Mouse (Mus musculus) stomach, embryonic 14.5 days (tissue): ENCODE data around the gene Ecel1. TPM values are rescaled to one million over a fixed set of nuclear protein-coding genes. Genes with fewer than 3 reads are reported as not detected.

Source experiments
- ATAC-seq: fragments of 200-750 bp; cut with Nextera tagmentation; 2 replicates; pipeline ENCODE4 v1.8.0; 2017; ENCODE audit warnings: low read depth, moderate TSS enrichment; ENCODE audit not compliant: insufficient number of reproducible peaks, insufficient read depth, low FRiP score
- H3K27ac ChIP-seq: fragments of 300-500 bp; sonication (generic); 2 replicates; pipeline ENCODE4 v1.5.1; 2014; ENCODE audit warnings: mild to moderate bottlenecking, low read length, moderate library complexity, mixed read lengths
- H3K27me3 ChIP-seq: fragments of 300-500 bp; sonication (generic); 2 replicates; pipeline ENCODE4 v1.6.1; 2014; ENCODE audit warnings: low read length, control low read depth, mixed read lengths; ENCODE audit not compliant: control insufficient read depth, insufficient read depth
- H3K36me3 ChIP-seq: fragments of 300-500 bp; sonication (generic); 2 replicates; pipeline ENCODE4 v1.6.1; 2014; ENCODE audit warnings: mild to moderate bottlenecking, control low read depth, low read length, moderate library complexity, mixed read lengths; ENCODE audit not compliant: control insufficient read depth, insufficient read depth
- H3K4me1 ChIP-seq: fragments of 300-500 bp; sonication (generic); 2 replicates; pipeline ENCODE4 v1.6.1; 2014; ENCODE audit warnings: low read length, control low read depth, mixed read lengths; ENCODE audit not compliant: control insufficient read depth, insufficient read depth
- H3K4me2 ChIP-seq: fragments of 300-500 bp; sonication (generic); replicated peaks from 2 replicates; pipeline ENCODE4 v1.6.1; 2014; ENCODE audit warnings: low read depth, low read length, control low read depth
- H3K4me3 ChIP-seq: fragments of 300-500 bp; sonication (generic); 2 replicates; pipeline ENCODE4 v1.5.1; 2014; ENCODE audit warnings: low read depth, low read length, control low read depth
- H3K9ac ChIP-seq: fragments of 300-500 bp; sonication (generic); replicated peaks from 2 replicates; pipeline ENCODE4 v1.6.1; 2014; ENCODE audit warnings: low read depth, mild to moderate bottlenecking, control low read depth, low read length, moderate library complexity, mixed read lengths
- H3K9me3 ChIP-seq: fragments of 300-500 bp; sonication (generic); 2 replicates; pipeline ENCODE4 v1.6.1; 2016; ENCODE audit warnings: low read depth, low read length, control low read depth; ENCODE audit not compliant: control insufficient read depth
- WGBS: fragments of 180-500 bp; shearing (Covaris S2); extraction: QIAGEN DNeasy Blood & Tissue Kit; methylation state at CpG from one replicate; pipeline ENCODE4 v1.1.7; 2014; 5-methylcytosine and 5-hydroxymethylcytosine counted together
- polyA plus RNA-seq: library from polyadenylated mRNA; unstranded; fragments of >200 nt; fragmentation: Nextera tagmentation; extraction: Ambion mirVana; gene quantifications from 2 replicates; pipeline ENCODE4 v1.2.1, GENCODE M21; 2014

The Ecel1 gene
- polyA plus RNA-seq, result 7.5 and 8.4 TPM in 2 replicates

DNA sequence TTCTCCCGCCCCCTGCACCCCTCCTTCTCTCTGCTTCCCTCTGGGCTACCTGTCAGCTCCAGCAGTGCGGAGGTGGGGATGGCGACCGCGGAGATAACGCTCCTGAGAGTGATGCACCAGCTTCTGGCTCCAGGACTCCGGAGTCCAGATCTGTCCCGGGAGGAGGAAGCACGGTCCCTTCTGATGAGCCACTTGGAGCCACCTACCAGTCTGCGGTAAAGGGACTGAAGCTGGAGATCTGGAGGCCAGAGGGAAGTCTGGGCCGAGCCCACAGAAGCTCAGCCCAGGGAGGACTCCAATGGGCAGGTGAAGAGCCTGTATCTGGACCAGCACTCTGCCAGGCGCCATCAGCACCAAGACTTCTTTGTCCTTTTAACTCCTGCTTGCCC is at the start of gene Ecel1:
Ecel1 (minus strand) TSS at position 323 of the 389 bp plus-strand sequence.
- H3K27ac ChIP-seq, result no peak within 1 kb of the TSS
- no peak for ATAC-seq
- peaks cover 65% of the 10 kb centered on the region for H3K27me3 ChIP-seq
- H3K4me1 ChIP-seq, result 0 out of 2 replicates have a peak, but pooled peaks cover 4% of the 10 kb centered on the region
- peak within 1 kb of the TSS; percentile 36 for H3K4me3 ChIP-seq
- no peak within 1 kb of the TSS for H3K9ac ChIP-seq
- H3K9me3 ChIP-seq, result no peaks in the 10 kb centered on the region
- 3% methylated on average over 11 of the region's 12 CpGs for WGBS
- H3K36me3 ChIP-seq, result no peaks in the 10 kb centered on the region
- peak within 1 kb of the TSS; percentile 57 for H3K4me2 ChIP-seq

DNA sequence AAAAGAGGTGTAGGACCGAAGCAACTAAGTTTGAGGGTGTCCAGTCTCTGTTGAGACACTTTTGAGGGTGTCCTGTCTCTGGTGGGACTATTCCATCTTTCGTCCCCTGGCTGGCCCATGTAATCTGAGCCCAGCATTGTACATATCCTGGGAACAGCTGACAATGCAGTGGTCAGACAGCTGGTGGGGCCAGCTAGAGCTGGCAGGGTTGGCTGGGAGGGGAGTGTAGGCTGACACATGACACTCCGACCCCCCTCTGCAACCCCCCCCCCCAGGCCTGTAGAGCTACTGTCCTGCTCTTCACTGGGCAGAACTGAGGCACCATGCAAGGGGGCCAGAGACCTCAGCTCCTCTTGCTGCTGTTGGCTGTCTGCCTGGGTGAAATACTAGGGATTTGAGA is 49.2 kb upstream of the Ecel1 start:
- Histone ChIP-seq H3K27ac (no peak overlapping the region), H3K9me3 (no peaks in the 10 kb centered on the region), H3K4me1 (0 out of 2 replicates have a peak, but pooled peaks cover 5% of the 10 kb centered on the region), H3K4me3 (no peak overlapping the region), H3K27me3 (no peaks in the 10 kb centered on the region), H3K36me3 (no peaks in the 10 kb centered on the region), H3K9ac (no peak overlapping the region), H3K4me2 (no peak overlapping the region)
- no peak; the same call in 1 of the 2 replicates for ATAC-seq
- 31% methylated on average over 3 of the region's 3 CpGs for WGBS

DNA sequence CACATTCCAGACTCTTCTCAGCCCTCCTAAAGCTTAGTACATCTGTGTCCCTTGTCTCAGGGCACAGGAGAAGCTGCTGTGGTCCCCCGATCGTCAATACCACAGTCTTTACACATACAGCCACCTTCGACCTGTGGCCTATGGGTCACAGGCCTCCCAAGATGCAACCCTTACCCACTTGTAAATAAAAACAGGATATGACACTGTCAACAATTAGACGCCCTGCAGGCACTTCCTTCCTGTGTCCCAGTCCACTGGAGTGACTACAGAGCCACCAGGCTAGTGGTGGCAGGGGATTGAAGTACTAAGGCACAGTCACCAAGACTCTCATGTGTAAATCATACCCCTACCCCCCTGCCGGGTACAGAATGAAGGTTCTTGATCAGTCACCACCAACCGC is 48.7 kb upstream of the Ecel1 start:
- 49% methylated on average over 6 of the region's 6 CpGs for WGBS
- H3K4me2 ChIP-seq, result no peak overlapping the region

DNA sequence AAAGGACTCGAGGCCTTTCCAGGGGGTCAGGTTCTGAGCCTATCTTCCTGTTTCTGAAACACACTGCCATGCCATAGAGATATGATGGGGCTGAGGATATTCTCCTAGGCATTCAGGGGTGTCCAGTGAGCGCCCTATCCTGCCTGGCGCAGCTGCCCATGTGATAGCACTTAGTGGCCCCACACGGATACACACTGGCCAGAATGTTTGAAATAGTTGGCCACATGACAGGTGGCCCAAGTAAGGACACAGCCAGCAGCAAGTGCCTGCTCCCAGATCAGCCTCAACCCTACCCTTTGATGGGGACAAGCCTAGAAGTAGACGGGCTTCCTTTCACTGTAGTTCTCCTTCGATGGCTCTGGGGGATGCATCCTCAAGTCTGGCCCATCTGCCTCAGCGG is 48.1 kb upstream of the Ecel1 start, which contains the start of gene Chrng:
Chrng (plus strand) TSS at position 193 of the 400 bp plus-strand sequence.
- Histone ChIP-seq H3K4me3 (no peak within 1 kb of the TSS), H3K9ac (no peak within 1 kb of the TSS), H3K27me3 (no peaks in the 10 kb centered on the region), H3K27ac (no peak within 1 kb of the TSS), H3K9me3 (no peaks in the 10 kb centered on the region), H3K4me1 (0 out of 2 replicates have a peak, but pooled peaks cover 5% of the 10 kb centered on the region), H3K4me2 (no peak within 1 kb of the TSS), H3K36me3 (no peaks in the 10 kb centered on the region)
- 89% methylated on average over 7 of the region's 7 CpGs for WGBS
- ATAC-seq, result no peak

More for the DNA sequence above, 48.7 kb upstream of the Ecel1 start:
- no peak overlapping the region for H3K4me3 ChIP-seq
- H3K9me3 ChIP-seq, result no peaks in the 10 kb centered on the region
- H3K9ac ChIP-seq, result no peak overlapping the region
- H3K36me3 ChIP-seq, result no peaks in the 10 kb centered on the region
- H3K27ac ChIP-seq, result no peak overlapping the region
- H3K27me3 ChIP-seq, result no peaks in the 10 kb centered on the region
- 0 out of 2 replicates have a peak, but pooled peaks cover 5% of the 10 kb centered on the region for H3K4me1 ChIP-seq
- ATAC-seq, result no peak

DNA sequence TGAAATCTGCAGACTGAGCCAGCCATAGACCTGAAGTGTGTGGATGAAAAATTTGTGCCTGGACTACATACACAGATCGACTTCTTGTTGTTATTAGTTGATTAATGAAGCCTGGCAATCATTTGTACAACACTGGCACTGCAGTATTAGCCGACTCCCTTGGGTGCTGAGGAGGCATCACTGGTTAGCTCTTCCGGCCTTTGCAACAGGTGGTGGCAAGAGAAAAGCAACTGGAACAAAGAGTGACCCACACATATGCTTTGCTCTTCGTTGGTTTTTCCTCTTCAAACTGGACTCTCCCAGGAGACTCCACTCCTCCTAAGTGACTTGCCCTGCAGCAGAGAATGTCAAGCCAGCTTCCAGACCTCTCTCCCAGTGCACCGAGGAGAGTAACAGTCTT is 47.5 kb upstream of the Ecel1 start:
- 86% methylated on average over 5 of the region's 5 CpGs for WGBS
- Histone ChIP-seq H3K27me3 (no peaks in the 10 kb centered on the region), H3K9me3 (no peaks in the 10 kb centered on the region), H3K4me1 (0 out of 2 replicates have a peak, but pooled peaks cover 5% of the 10 kb centered on the region), H3K4me3 (no peak overlapping the region), H3K4me2 (no peak overlapping the region), H3K27ac (no peak overlapping the region), H3K9ac (no peak overlapping the region), H3K36me3 (no peaks in the 10 kb centered on the region)
- no peak for ATAC-seq

DNA sequence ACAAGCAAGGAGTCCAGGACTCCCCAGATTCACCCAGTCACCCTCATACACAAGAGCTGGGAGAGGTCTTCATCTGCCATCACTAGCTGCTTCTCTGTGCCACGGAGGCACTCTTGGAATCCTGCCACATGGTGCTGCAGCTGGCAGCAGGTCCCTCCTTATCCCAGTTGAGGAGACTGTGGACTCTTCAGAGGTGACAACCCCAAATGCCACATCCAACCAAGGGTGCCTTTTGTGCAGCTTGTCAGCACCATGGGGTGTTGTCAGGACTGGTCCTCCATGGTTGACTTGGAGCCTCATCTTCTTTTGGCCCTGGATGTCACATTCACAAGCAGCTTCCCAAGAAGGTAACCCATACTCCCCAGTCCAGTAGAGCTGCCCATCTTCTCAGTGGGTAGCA is 45.5 kb upstream of the Ecel1 start:
- no peak overlapping the region for H3K9ac ChIP-seq
- 0 out of 2 replicates have a peak, but pooled peaks cover 5% of the 10 kb centered on the region for H3K4me1 ChIP-seq
- no peak overlapping the region for H3K27ac ChIP-seq
- no peak overlapping the region for H3K4me3 ChIP-seq
- no peak for ATAC-seq
- H3K4me2 ChIP-seq, result no peak overlapping the region
- no peaks in the 10 kb centered on the region for H3K9me3 ChIP-seq
- no peaks in the 10 kb centered on the region for H3K27me3 ChIP-seq
- no peaks in the 10 kb centered on the region for H3K36me3 ChIP-seq
- 64% methylated on average over 1 of the region's 1 CpGs for WGBS

DNA sequence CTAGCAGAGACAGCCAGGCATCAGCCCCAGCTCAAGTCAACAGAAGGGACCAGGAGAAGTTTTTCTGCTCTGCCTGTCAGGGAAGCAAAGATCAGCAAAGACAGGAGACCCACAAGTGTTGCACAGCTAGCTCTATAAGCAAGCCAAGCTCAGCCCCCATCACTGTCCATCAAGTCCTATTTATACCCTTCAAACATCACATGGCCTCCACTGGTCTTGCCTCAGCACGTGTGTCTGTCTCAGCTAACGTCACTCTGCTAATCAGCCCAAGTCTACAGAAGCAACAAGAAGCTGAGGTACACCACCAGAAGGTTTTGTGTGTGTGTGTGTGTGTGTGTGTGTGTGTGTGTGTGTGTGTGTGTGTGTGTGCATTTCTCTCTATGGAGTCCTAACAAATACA is 44.5 kb upstream of the Ecel1 start:
- WGBS, result 51% methylated on average over 2 of the region's 2 CpGs
- Histone ChIP-seq H3K9ac (no peak overlapping the region), H3K4me1 (0 out of 2 replicates have a peak, but pooled peaks cover 5% of the 10 kb centered on the region), H3K27ac (no peak overlapping the region), H3K9me3 (no peaks in the 10 kb centered on the region), H3K27me3 (no peaks in the 10 kb centered on the region), H3K36me3 (no peaks in the 10 kb centered on the region), H3K4me3 (no peak overlapping the region), H3K4me2 (no peak overlapping the region)
- no peak for ATAC-seq

DNA sequence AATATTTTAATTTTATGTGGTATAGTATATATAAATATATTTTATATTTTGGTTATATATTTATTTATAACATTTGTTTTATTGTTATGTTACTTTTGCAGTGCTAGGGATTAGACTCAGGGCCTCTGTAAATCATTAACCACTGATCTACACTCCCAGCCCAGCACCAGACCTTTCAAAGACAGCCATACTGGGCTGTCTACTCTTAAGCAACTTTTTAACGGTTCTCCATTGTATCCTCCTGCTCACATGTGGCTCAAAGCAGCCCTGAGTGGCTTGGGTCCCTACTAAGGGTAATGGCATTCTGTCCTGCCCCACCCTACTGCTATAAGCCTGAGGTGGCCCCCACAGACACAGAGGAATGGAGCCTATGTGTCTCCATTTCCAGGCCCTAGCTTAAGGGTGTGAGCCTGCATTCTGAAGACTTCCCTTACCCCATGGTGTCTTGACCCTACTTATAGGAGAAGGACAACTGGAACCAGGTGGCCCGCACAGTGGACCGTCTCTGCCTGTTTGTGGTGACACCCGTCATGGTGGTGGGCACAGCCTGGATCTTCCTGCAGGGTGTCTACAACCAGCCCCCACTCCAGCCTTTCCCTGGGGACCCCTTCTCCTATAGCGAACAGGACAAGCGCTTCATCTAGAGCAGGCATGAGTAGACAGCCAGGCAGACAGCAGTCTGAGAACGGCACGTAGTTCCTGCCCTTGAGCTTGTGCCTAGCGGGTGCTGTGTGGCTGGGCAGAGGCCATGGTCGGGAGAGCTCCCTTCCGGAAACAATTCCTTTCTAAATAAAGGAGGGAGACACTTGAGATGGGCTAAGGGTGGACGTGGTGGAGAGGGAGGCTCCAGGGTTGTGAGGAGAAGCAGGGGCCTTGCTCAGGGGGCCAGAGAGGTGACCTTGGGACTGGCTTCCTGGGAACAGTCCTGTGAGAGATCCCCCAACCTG is 42.1 kb upstream of the Ecel1 start:
- Histone ChIP-seq H3K27me3 (no peaks in the 10 kb centered on the region), H3K4me1 (no peaks in the 10 kb centered on the region), H3K9ac (no peak overlapping the region), H3K36me3 (no peaks in the 10 kb centered on the region), H3K4me2 (no peak overlapping the region), H3K4me3 (no peak overlapping the region), H3K27ac (no peak overlapping the region), H3K9me3 (no peaks in the 10 kb centered on the region)
- ATAC-seq, result 0 out of 2 replicates have a peak, but pooled peaks have one; percentile 4
- 66% methylated on average over 12 of the region's 12 CpGs for WGBS
